Mouse (Mus musculus) forebrain, embryonic 14.5 days (tissue): ENCODE measurements around the gene Gm11042. TPM values are rescaled to one million over a fixed set of nuclear protein-coding genes. Genes with fewer than 3 reads are reported as not detected.

Experiments
- ATAC-seq: fragments of 200-750 bp; cut with Nextera tagmentation; 2 replicates; pipeline ENCODE4 v1.8.0; 2017; ENCODE audit warnings: mild to moderate bottlenecking, moderate library complexity
- DNase-seq: peaks from one replicate; pipeline ENCODE4 v3.0.0-alpha.2; 2015; ENCODE audit warnings: low spot score
- H3K27ac ChIP-seq: fragments of 300-500 bp; sonication (generic); 2 replicates; pipeline ENCODE4 v1.5.1; 2014; ENCODE audit warnings: low read depth, mild to moderate bottlenecking, control low read depth, low read length, moderate library complexity
- H3K27me3 ChIP-seq: fragments of 300-500 bp; sonication (generic); replicated peaks from 2 replicates; pipeline ENCODE4 v1.6.1; 2014; ENCODE audit warnings: low read length, control low read depth, mixed read lengths; ENCODE audit not compliant: control insufficient read depth, insufficient read depth
- H3K36me3 ChIP-seq: fragments of 300-500 bp; sonication (generic); 2 replicates; pipeline ENCODE4 v1.6.1; 2014; ENCODE audit warnings: low read length, control low read depth; ENCODE audit not compliant: control insufficient read depth, insufficient read depth
- H3K4me1 ChIP-seq: fragments of 300-500 bp; sonication (generic); 2 replicates; pipeline ENCODE4 v1.6.1; 2014; ENCODE audit warnings: antibody characterized with exemption, low read length, control low read depth; ENCODE audit not compliant: control insufficient read depth, insufficient read depth
- H3K4me2 ChIP-seq: fragments of 300-500 bp; sonication (generic); 2 replicates; pipeline ENCODE4 v1.6.1; 2014; ENCODE audit warnings: mild to moderate bottlenecking, control low read depth, low read length
- H3K4me3 ChIP-seq: fragments of 300-500 bp; sonication (generic); 2 replicates; pipeline ENCODE4 v1.5.1; 2014; ENCODE audit warnings: low read depth, low read length, control low read depth
- H3K9ac ChIP-seq: fragments of 300-500 bp; sonication (generic); 2 replicates; pipeline ENCODE4 v1.6.1; 2014; ENCODE audit warnings: mild to moderate bottlenecking, low read length, control low read depth, moderate library complexity
- H3K9me3 ChIP-seq: fragments of 300-500 bp; sonication (generic); replicated peaks from 2 replicates; pipeline ENCODE4 v1.6.1; 2016; ENCODE audit warnings: low read length, control low read depth, mixed read lengths; ENCODE audit not compliant: control insufficient read depth
- WGBS: fragments of 180-500 bp; shearing (Covaris S2); extraction: QIAGEN DNeasy Blood & Tissue Kit; methylation state at CpG from one replicate; pipeline ENCODE4 v1.1.7; 2014; 5-methylcytosine and 5-hydroxymethylcytosine counted together
- polyA plus RNA-seq: library from polyadenylated mRNA; unstranded; fragments of >200 nt; fragmentation: Nextera tagmentation; extraction: Ambion mirVana; gene quantifications from 2 replicates; pipeline ENCODE4 v1.2.1, GENCODE M21; 2014

Gm11042 gene
- polyA plus RNA-seq = not detected in 2 replicates

DNA sequence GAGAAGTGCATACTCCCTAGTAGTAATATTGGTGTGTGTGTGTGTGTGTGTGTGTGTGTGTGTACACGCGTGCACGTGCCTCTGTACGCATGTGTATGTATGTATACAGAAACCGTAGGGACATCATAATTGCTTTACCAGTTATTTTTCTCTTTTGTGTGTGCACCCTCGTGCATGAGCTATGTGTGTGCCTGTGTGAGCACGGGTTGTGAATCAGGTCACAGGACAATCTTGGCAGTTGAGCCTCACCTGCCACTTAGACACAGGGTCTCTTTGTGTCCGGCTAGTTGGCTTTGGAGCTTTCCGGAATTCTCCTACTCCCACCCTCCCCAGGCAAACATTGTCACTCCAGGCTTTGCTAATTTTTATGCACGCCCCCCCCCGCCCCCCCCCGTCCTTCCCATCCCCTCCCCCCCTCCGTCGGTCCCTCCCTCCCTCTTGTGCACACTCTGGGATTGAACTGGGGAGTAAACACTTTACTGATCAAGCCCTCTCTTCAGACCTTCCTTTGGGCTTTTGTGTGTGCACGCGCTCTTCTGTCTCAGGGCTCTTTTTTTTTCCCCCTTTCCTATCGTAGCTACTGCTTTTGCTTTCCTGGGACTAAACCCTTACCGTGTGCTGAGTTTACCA is at the start of gene Gm11042:
Gene Gm11042 (minus strand): TSS at position 51 of the 630 bp plus-strand sequence.
- H3K27ac ChIP-seq = peak within 1 kb of the TSS; percentile 85
- 26% methylated on average over 17 of the region's 18 CpGs for WGBS
- peak within 1 kb of the TSS; percentile 37 for H3K4me3 ChIP-seq
- H3K9ac ChIP-seq = peak within 1 kb of the TSS; percentile 68
- H3K4me2 ChIP-seq = peak within 1 kb of the TSS; percentile 64
- H3K36me3 ChIP-seq = no peaks in the 10 kb centered on the region
- H3K27me3 ChIP-seq = no peaks in the 10 kb centered on the region
- ATAC-seq (peak; percentile 75), DNase-seq (peak; percentile 61)
- H3K9me3 ChIP-seq = no peaks in the 10 kb centered on the region
- no peaks in the 10 kb centered on the region for H3K4me1 ChIP-seq

DNA sequence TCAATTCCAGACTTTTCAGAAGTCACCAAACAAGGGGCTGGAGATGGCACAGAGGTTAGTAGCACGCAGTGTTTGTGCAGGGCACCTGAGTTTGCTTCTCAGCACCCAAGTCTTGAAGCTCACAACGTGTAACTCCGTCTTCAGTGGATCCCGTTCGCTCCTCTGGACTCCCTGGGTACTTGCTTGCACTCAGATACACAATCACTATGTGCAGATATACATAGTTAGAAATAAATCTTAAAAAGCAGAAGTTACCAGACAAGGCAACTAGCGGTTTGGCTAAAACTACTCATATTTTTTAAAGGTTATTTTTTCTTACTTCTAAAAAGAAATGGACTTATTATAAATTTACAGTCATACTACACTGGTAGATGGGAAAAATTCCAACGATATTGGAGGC is 48.3 kb upstream of the Gm11042 start:
- Histone ChIP-seq H3K9ac (no peak overlapping the region), H3K4me1 (no peaks in the 10 kb centered on the region), H3K9me3 (no peaks in the 10 kb centered on the region), H3K4me2 (no peak overlapping the region), H3K27ac (no peak overlapping the region), H3K27me3 (no peaks in the 10 kb centered on the region), H3K4me3 (no peak overlapping the region), H3K36me3 (no peaks in the 10 kb centered on the region)
- no peak for DNase-seq
- 96% methylated on average over 7 of the region's 7 CpGs for WGBS
- no peak for ATAC-seq

DNA sequence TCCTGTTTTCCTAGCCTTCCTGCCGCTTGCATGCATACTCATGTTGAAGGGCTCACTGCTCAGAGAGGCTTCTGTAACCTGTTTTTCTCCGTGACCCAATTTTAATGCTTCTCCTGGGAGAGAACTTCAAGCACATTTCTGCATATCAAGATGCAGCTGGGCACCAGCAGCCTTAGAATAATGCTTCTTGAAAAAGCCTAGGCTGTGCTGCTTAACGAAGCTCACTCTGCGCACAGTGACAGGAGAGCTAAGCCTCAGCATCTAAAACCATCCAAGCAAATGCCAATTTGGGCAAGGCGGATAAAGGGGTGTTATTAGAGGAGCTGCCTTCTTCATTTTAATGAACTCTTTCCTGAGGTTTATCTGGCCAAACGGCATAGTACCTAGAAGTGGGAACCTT is 46.9 kb upstream of the Gm11042 start:
- 28% methylated on average over 6 of the region's 6 CpGs for WGBS
- no peak overlapping the region for H3K4me2 ChIP-seq
- H3K4me1 ChIP-seq = no peaks in the 10 kb centered on the region
- H3K9me3 ChIP-seq = no peaks in the 10 kb centered on the region
- no peak overlapping the region for H3K4me3 ChIP-seq
- H3K27me3 ChIP-seq = no peaks in the 10 kb centered on the region
- 0 out of 2 replicates have a peak, but pooled peaks have one; percentile 12 for ATAC-seq
- H3K9ac ChIP-seq = no peak overlapping the region
- peak; percentile 10 for DNase-seq
- no peaks in the 10 kb centered on the region for H3K36me3 ChIP-seq
- H3K27ac ChIP-seq = no peak overlapping the region

DNA sequence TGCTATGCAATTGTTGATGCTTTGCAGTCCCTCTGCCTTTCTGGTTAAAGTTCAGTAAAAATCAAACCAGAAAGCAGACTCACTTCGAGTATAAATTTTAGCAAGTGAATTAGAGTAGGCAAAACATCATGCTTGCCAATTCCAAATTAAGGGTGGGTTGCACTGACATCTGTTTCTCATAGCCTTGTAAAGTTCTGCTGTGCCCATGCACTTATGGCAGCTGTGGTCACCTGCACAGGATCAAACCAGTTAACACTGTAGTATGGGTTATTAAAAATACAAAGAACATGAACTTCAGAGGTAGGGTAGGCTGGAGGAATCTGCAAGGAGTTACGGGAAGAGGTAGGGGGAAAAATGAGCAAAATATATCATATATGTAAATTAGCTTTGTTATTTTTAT is 46.3 kb upstream of the Gm11042 start:
- H3K4me2 ChIP-seq = no peak overlapping the region
- no peaks in the 10 kb centered on the region for H3K36me3 ChIP-seq
- H3K4me1 ChIP-seq = no peaks in the 10 kb centered on the region
- DNase-seq = no peak
- H3K27ac ChIP-seq = no peak overlapping the region
- 86% methylated on average over 2 of the region's 2 CpGs for WGBS
- no peaks in the 10 kb centered on the region for H3K9me3 ChIP-seq
- no peak overlapping the region for H3K4me3 ChIP-seq
- no peak for ATAC-seq
- no peak overlapping the region for H3K9ac ChIP-seq
- no peaks in the 10 kb centered on the region for H3K27me3 ChIP-seq

DNA sequence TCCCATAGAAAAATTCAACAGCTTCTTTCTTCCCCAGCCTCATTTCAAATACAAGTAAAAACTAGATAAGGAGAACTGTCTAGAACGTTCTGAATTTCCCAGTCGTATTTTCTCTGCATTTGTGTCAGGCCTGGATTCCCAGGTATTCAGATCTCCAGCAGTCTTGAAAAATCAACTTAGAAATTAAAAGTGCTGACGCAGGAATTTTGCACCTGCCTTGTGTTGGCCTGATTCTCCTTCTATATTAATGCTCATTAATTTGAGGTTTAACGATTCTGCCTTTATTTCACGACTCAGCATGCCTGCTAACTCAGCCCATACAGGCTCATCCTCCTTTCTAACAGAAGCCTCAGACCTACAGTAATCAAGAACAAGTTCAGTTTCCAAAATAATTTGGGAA is 43.6 kb upstream of the Gm11042 start:
- Histone ChIP-seq H3K4me1 (no peaks in the 10 kb centered on the region), H3K9ac (no peak overlapping the region), H3K9me3 (no peaks in the 10 kb centered on the region), H3K27ac (no peak overlapping the region), H3K36me3 (no peaks in the 10 kb centered on the region), H3K27me3 (no peaks in the 10 kb centered on the region), H3K4me2 (no peak overlapping the region), H3K4me3 (no peak overlapping the region)
- no peak for ATAC-seq
- no peak for DNase-seq
- WGBS = 67% methylated on average over 5 of the region's 5 CpGs

DNA sequence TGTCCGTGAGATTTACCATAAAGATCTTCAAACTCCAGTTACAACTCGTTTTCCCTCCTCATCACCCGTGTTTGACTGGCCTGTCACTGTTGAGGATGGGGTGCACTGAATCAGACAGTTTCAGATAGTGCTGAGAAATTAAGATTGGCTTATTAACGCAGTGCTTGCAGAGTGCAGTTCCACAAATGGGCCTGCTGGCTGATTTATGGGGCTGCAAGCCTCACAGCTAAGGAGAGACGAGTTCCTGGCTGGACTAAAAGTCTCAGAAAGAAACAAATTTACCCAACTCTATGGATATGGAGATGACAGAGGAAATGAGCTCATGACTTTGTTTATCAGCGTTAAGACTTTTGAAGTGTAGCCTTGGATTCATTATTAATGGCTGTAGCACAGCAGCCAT is 41.6 kb upstream of the Gm11042 start:
- Histone ChIP-seq H3K27me3 (no peaks in the 10 kb centered on the region), H3K27ac (no peak overlapping the region), H3K9ac (no peak overlapping the region), H3K4me1 (no peaks in the 10 kb centered on the region), H3K9me3 (no peaks in the 10 kb centered on the region), H3K4me2 (no peak overlapping the region), H3K4me3 (no peak overlapping the region), H3K36me3 (no peaks in the 10 kb centered on the region)
- ATAC-seq (no peak), DNase-seq (no peak)
- WGBS = 44% methylated on average over 6 of the region's 6 CpGs

DNA sequence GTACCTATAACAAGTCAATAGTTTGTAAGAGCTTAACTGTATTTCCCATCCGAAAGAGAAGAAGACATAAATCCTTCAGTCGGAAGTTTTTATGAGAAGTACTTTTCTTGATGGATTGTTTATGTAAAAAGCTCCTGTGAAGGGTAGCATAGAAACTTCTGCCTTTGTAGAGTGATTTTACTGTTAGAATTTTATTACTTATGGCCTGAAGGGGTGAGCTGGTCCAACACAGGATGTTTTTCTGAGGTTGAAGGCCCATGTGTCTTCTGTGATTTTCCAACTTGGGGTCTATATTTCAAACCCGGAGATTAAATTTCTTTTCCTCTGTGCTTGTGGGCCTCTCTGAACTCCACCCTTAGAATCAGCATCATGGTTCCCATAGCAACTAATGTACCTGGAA is 26.5 kb upstream of the Gm11042 start:
- no peaks in the 10 kb centered on the region for H3K9me3 ChIP-seq
- ATAC-seq (no peak), DNase-seq (no peak)
- H3K4me2 ChIP-seq = no peak overlapping the region
- no peaks in the 10 kb centered on the region for H3K27me3 ChIP-seq
- no peak overlapping the region for H3K27ac ChIP-seq
- no peak overlapping the region for H3K4me3 ChIP-seq
- H3K36me3 ChIP-seq = no peaks in the 10 kb centered on the region
- H3K9ac ChIP-seq = no peak overlapping the region
- 92% methylated on average over 3 of the region's 3 CpGs for WGBS
- no peaks in the 10 kb centered on the region for H3K4me1 ChIP-seq

DNA sequence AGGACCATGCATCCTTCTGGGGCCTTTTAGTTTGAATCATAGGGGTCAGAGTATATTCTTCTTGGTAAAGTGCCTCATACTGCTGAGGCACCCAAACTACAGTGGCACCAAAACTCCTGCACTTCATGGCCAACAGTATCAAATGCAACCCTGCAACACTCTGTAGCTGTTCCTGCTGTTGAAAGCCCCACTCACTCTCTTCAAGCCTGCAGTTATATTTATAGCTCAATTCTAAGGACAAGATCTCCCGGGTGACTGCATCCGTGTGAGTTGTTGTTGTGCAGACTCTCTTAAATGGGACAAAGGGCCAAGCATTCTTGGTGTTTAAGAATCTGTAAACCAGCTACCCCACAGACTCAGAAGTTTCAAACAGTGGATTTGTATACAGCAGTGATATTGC is 23.9 kb upstream of the Gm11042 start:
- no peak overlapping the region for H3K4me2 ChIP-seq
- no peaks in the 10 kb centered on the region for H3K9me3 ChIP-seq
- no peak for DNase-seq
- no peak for ATAC-seq
- no peaks in the 10 kb centered on the region for H3K4me1 ChIP-seq
- WGBS = 81% methylated on average over 2 of the region's 2 CpGs
- H3K9ac ChIP-seq = no peak overlapping the region
- no peak overlapping the region for H3K27ac ChIP-seq
- H3K36me3 ChIP-seq = no peaks in the 10 kb centered on the region
- H3K4me3 ChIP-seq = no peak overlapping the region
- H3K27me3 ChIP-seq = no peaks in the 10 kb centered on the region

DNA sequence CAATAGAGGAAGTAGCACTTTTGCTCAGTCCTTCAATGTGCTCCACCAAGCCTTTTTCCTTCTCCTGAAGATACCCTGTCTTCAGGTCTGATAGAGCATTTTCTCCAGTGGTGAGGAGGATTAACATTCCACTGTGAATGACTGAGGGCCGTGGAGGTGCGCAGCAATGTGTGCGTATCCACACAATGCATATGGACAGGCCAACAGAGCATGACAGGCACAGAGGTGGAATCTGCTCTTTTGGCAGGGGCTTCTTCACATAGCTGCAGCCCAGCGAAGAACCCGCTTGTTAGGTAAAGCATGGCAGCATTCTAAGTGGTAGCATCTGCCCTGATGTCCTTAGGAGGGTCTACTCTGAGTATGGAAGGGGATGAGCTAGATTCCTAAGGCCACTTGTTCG is 17.5 kb upstream of the Gm11042 start:
- Histone ChIP-seq H3K9me3 (no peaks in the 10 kb centered on the region), H3K27me3 (no peaks in the 10 kb centered on the region), H3K4me3 (no peak overlapping the region), H3K27ac (no peak overlapping the region), H3K9ac (no peak overlapping the region), H3K4me2 (no peak overlapping the region), H3K36me3 (no peaks in the 10 kb centered on the region), H3K4me1 (no peaks in the 10 kb centered on the region)
- ATAC-seq (no peak), DNase-seq (no peak)
- WGBS = 88% methylated on average over 6 of the region's 6 CpGs
